Mouse (Mus musculus) myocyte (in vitro differentiated cells): ENCODE measurements around the gene Dhrs7c.

ENCODE experiments used
- CEBPB ChIP-seq: IDR thresholded peaks from 2 replicates; pipeline ENCODE4 v1.6.1; 2011; ENCODE audit warnings: mild to moderate bottlenecking, moderate library complexity; ENCODE audit not compliant: poor library complexity, insufficient read depth, severe bottlenecking
- E2F4 ChIP-seq: IDR thresholded peaks from one replicate; pipeline ENCODE4 v1.6.1; 2011; ENCODE audit warnings: mild to moderate bottlenecking, control low read depth, moderate library complexity; ENCODE audit not compliant: insufficient read depth
- MAX ChIP-seq: IDR thresholded peaks from one replicate; pipeline ENCODE4 v1.6.1; 2011; ENCODE audit warnings: low read depth, mild to moderate bottlenecking, control low read depth
- MYOD1 ChIP-seq, 3 experiments: IDR thresholded peaks; one replicate each; pipeline ENCODE4 v1.6.1; 2011; ENCODE audit warnings: control low read depth in 2 of 3, low read depth in 2 of 3, mild to moderate bottlenecking in 2 of 3, moderate library complexity in 1 of 3; ENCODE audit not compliant: insufficient read length in 2 of 3, control insufficient read depth in 1 of 3
- MYOG ChIP-seq, 3 experiments: IDR thresholded peaks; one replicate each; pipeline ENCODE4 v1.6.1; 2011; ENCODE audit warnings: control low read depth in 2 of 3, low read depth in 2 of 3, mild to moderate bottlenecking in 2 of 3; ENCODE audit not compliant: insufficient read length in 2 of 3, control insufficient read depth in 1 of 3, insufficient read depth in 1 of 3
- POLR2A ChIP-seq: IDR thresholded peaks from one replicate; pipeline ENCODE4 v1.6.1; 2011; ENCODE audit warnings: low read depth, mild to moderate bottlenecking, control low read depth, moderate library complexity; ENCODE audit not compliant: insufficient read length
- POLR2AphosphoS2 ChIP-seq: IDR thresholded peaks from one replicate; pipeline ENCODE4 v1.6.1; 2011; ENCODE audit warnings: low read depth, control low read depth; ENCODE audit not compliant: insufficient read length
- REST ChIP-seq: IDR thresholded peaks from one replicate; pipeline ENCODE4 v1.6.1; 2011; ENCODE audit warnings: mild to moderate bottlenecking, control low read depth, moderate library complexity; ENCODE audit not compliant: insufficient read depth, insufficient read length
- SRF ChIP-seq: IDR thresholded peaks from one replicate; pipeline ENCODE4 v1.6.1; 2011; ENCODE audit warnings: low read depth; ENCODE audit not compliant: control insufficient read depth, insufficient read length
- TCF12 ChIP-seq: IDR thresholded peaks from one replicate; pipeline ENCODE4 v1.6.1; 2011; ENCODE audit warnings: mild to moderate bottlenecking, control low read depth; ENCODE audit not compliant: poor library complexity, insufficient read depth, severe bottlenecking
- TCF3 ChIP-seq: IDR thresholded peaks from one replicate; pipeline ENCODE4 v1.6.1; 2011; ENCODE audit warnings: low read depth, control low read depth; ENCODE audit not compliant: insufficient read length
- USF1 ChIP-seq: IDR thresholded peaks from one replicate; pipeline ENCODE4 v1.6.1; 2011; ENCODE audit warnings: low read depth, mild to moderate bottlenecking, control low read depth, moderate library complexity

GRCm38 (mm10) chr11:67829530-67829929 lies 31.5 kb downstream of the Dhrs7c start:
- TF ChIP-seq POLR2A (no peak), TCF12 (no peak), REST (no peak), USF1 (no peak), POLR2AphosphoS2 (no peak), MYOD1 (IDR thresholded peaks at IDR 0.05; ENCODE audit: control insufficient read depth in 1 of 3, insufficient read length in 2 of 3, low read depth in 2 of 3) (no peak), CEBPB (no peak), E2F4 (no peak), MYOG (IDR thresholded peaks at IDR 0.05; ENCODE audit: control insufficient read depth in 1 of 3, insufficient read depth in 1 of 3, insufficient read length in 2 of 3, low read depth in 2 of 3) (no peak), TCF3 (no peak), MAX (no peak), SRF (no peak)
